Mouse (Mus musculus): ENCODE results near the gene Clba1. TPM values are rescaled to one million over a fixed set of nuclear protein-coding genes. Genes with fewer than 3 reads are reported as not detected.

Gene Clba1
- polyA plus RNA-seq, 1 experiment from 2014 or later, result 20.2 TPM

- Histone ChIP-seq H3K36me3 (replicated peaks; ENCODE audit: control insufficient read depth, insufficient read depth) (no peaks in the 10 kb centered on the region), H3K9ac (no peak overlapping the region), H3K27me3 (ENCODE audit: control insufficient read depth, insufficient read depth, low read length) (no peaks in the 10 kb centered on the region), H3K4me3 (replicated peaks; ENCODE audit: low read length) (no peak overlapping the region), H3K9me3 (ENCODE audit: control insufficient read depth, low read length) (no peaks in the 10 kb centered on the region), H3K27ac (no peak overlapping the region), H3K4me1 (replicated peaks; ENCODE audit: control insufficient read depth, insufficient read depth, low read length) (no peaks in the 10 kb centered on the region), H3K4me2 (replicated peaks) (no peak overlapping the region)
- 93% methylated on average over 16 of the region's 16 CpGs for WGBS
- 0 out of 2 replicates have a peak, but pooled peaks have one; percentile 14 for ATAC-seq (ENCODE audit: low FRiP score)
- no peak for DNase-seq (ENCODE audit: low spot score)
These were observed 41.5 kb upstream of the Clba1 start for GRCm38 (mm10) chr12:112767036-112767890.

DNA sequence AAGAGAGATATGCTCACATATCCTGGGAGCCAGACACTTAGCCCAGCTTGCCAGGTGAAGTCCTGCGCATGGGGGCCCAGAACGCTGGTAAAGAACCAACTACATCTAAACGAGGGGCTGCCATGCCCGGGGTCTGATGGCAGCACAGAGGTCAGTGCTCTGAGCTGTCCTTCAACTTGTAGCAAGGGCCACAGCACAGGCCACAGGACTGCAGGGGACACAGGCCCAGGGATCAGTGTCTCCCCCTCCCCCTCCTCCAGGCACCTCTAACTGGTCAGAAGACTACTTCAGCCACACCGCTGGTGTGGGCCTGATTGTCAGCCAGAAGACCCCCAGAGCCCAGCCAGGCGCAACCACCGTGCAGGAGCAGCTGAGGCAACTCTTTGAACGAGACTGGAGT is 40.6 kb upstream of the Clba1 start:
- Histone ChIP-seq H3K4me3 (replicated peaks; ENCODE audit: low read length) (no peak overlapping the region), H3K27ac (no peak overlapping the region), H3K4me2 (replicated peaks) (no peak overlapping the region), H3K27me3 (ENCODE audit: control insufficient read depth, insufficient read depth, low read length) (no peaks in the 10 kb centered on the region), H3K9me3 (ENCODE audit: control insufficient read depth, low read length) (no peaks in the 10 kb centered on the region), H3K9ac (no peak overlapping the region), H3K36me3 (replicated peaks; ENCODE audit: control insufficient read depth, insufficient read depth) (no peaks in the 10 kb centered on the region), H3K4me1 (replicated peaks; ENCODE audit: control insufficient read depth, insufficient read depth, low read length) (no peaks in the 10 kb centered on the region)
- ATAC-seq (ENCODE audit: low FRiP score) (no peak), DNase-seq (ENCODE audit: low spot score) (no peak)
- 91% methylated on average over 8 of the region's 8 CpGs for WGBS

DNA sequence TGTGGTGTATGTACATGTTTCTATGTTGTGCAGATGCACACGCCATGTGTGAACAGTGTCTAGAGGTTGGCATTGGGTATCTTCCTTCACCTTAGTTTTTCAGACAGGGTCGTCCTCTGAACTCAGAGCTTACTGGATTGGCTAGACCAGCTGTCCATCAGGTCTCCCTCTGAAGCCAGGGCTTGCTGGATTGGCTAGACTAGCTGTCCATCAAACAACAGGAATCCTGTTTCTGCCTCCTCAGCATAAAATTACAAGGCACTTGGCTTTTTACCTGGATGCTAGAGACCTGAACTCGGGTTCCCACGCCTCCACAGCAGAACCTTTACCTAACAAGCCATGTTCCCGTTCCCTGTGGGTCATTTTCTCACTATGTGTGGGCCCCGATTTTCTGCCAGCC is 39.7 kb upstream of the Clba1 start:
- Histone ChIP-seq H3K4me3 (replicated peaks; ENCODE audit: low read length) (no peak overlapping the region), H3K4me1 (replicated peaks; ENCODE audit: control insufficient read depth, insufficient read depth, low read length) (no peaks in the 10 kb centered on the region), H3K27ac (no peak overlapping the region), H3K36me3 (replicated peaks; ENCODE audit: control insufficient read depth, insufficient read depth) (no peaks in the 10 kb centered on the region), H3K4me2 (replicated peaks) (no peak overlapping the region), H3K9me3 (ENCODE audit: control insufficient read depth, low read length) (no peaks in the 10 kb centered on the region), H3K27me3 (ENCODE audit: control insufficient read depth, insufficient read depth, low read length) (no peaks in the 10 kb centered on the region), H3K9ac (no peak overlapping the region)
- DNase-seq (ENCODE audit: low spot score) (no peak), ATAC-seq (ENCODE audit: low FRiP score) (no peak)
- WGBS, result 92% methylated on average over 6 of the region's 6 CpGs

DNA sequence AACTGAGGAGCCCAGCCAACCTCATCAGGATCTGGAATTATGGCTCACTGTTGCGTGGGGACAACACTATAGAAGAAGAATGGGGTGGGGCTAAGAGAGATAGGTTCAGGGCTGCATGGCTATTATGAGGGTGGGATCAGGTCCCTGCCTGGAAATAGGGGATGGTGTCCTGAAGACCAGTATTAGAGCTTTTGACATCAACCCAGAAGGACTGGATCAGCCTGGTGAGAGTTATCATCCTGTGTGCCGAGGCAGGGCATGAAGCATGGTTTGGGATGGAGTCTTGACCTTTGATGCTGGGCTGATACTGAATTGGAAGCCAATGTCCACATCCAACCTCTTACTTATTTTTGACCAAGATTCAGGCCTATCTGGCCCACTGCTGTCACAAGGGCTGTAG is 39.0 kb upstream of the Clba1 start:
- ATAC-seq (ENCODE audit: low FRiP score) (no peak), DNase-seq (ENCODE audit: low spot score) (no peak)
- Histone ChIP-seq H3K36me3 (replicated peaks; ENCODE audit: control insufficient read depth, insufficient read depth) (no peaks in the 10 kb centered on the region), H3K27me3 (ENCODE audit: control insufficient read depth, insufficient read depth, low read length) (no peaks in the 10 kb centered on the region), H3K27ac (no peak overlapping the region), H3K9ac (no peak overlapping the region), H3K4me3 (replicated peaks; ENCODE audit: low read length) (no peak overlapping the region), H3K4me1 (replicated peaks; ENCODE audit: control insufficient read depth, insufficient read depth, low read length) (no peaks in the 10 kb centered on the region), H3K9me3 (ENCODE audit: control insufficient read depth, low read length) (no peaks in the 10 kb centered on the region), H3K4me2 (replicated peaks) (no peak overlapping the region)
- WGBS, result 92% methylated on average over 2 of the region's 2 CpGs

DNA sequence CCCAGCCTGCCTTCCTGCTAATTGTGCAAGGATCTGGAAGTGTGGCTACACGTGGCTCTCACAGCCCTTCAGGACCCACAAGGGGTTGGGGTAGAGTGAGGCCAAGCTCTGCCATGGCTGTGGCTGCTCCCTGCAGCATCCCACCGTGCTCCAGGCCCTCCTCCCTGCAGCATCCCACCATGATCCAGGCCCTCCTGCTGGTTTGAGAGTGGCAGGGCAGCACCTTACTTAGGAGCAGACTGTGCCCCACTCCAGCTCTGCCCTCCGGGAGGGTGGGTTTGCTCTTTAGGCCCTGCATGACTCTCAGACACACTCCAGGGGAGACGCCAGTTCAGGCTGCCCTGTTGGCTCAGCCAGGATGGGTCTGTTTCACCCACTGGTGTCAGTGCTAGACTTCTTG is 38.3 kb upstream of the Clba1 start:
- no peak overlapping the region for H3K4me2 ChIP-seq (replicated peaks)
- H3K4me1 ChIP-seq (replicated peaks; ENCODE audit: control insufficient read depth, insufficient read depth, low read length), result no peaks in the 10 kb centered on the region
- no peak for ATAC-seq (ENCODE audit: low FRiP score)
- no peak for DNase-seq (ENCODE audit: low spot score)
- 83% methylated on average over 4 of the region's 4 CpGs for WGBS
- H3K27me3 ChIP-seq (ENCODE audit: control insufficient read depth, insufficient read depth, low read length), result no peaks in the 10 kb centered on the region
- H3K9me3 ChIP-seq (ENCODE audit: control insufficient read depth, low read length), result peaks cover 3% of the 10 kb centered on the region
- no peak overlapping the region for H3K9ac ChIP-seq
- no peak overlapping the region for H3K4me3 ChIP-seq (replicated peaks; ENCODE audit: low read length)
- no peak overlapping the region for H3K27ac ChIP-seq
- H3K36me3 ChIP-seq (replicated peaks; ENCODE audit: control insufficient read depth, insufficient read depth), result no peaks in the 10 kb centered on the region

DNA sequence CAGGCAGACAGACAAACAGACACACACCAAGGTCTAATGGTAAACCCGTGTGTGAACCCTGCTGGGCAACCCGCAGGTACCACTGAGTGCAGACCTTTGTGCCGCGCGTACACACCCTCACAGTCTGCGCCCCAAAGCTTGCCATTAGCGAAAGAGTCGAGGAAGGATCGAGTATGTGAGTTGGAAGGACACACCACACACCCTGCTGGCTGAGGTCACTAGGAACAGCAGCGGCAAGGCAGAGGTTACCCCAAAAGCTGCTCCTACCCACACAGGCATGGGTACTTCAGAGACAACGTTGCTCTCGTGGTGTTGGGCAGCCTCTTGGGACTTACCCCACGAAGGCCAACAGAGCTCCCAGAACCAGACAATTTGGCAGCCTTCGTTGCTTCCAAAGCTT is 36.4 kb upstream of the Clba1 start:
- H3K4me3 ChIP-seq (replicated peaks; ENCODE audit: low read length), result no peak overlapping the region
- H3K4me2 ChIP-seq (replicated peaks), result no peak overlapping the region
- no peak for ATAC-seq (ENCODE audit: low FRiP score)
- DNase-seq (ENCODE audit: low spot score), result no peak
- no peaks in the 10 kb centered on the region for H3K27me3 ChIP-seq (ENCODE audit: control insufficient read depth, insufficient read depth, low read length)
- WGBS, result 90% methylated on average over 14 of the region's 14 CpGs
- H3K9me3 ChIP-seq (ENCODE audit: control insufficient read depth, low read length), result peaks cover 6% of the 10 kb centered on the region
- H3K36me3 ChIP-seq (replicated peaks; ENCODE audit: control insufficient read depth, insufficient read depth), result no peaks in the 10 kb centered on the region
- H3K9ac ChIP-seq, result no peak overlapping the region
- no peak overlapping the region for H3K27ac ChIP-seq
- no peaks in the 10 kb centered on the region for H3K4me1 ChIP-seq (replicated peaks; ENCODE audit: control insufficient read depth, insufficient read depth, low read length)

DNA sequence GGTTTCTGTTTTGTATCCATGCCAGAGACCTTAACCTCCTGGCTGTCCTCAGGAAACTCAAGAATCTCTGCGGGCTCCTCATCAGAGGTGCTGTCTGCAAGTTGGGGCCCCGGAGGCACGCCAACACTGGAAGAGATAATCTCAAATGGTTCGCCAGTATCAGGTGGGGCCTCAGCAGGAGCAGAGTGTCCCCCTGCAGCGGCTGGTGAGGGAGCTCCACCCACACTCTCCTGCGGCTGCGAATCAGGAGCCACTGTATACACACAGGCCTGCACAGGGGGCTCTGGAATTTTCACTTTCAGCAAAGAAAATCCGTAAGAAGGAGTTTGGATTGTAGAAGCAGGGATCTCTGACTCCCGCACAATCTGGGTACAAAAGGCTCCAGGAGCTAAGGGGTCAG is 35.4 kb upstream of the Clba1 start:
- Histone ChIP-seq H3K27me3 (ENCODE audit: control insufficient read depth, insufficient read depth, low read length) (no peaks in the 10 kb centered on the region), H3K27ac (no peak overlapping the region), H3K4me1 (replicated peaks; ENCODE audit: control insufficient read depth, insufficient read depth, low read length) (no peaks in the 10 kb centered on the region), H3K4me3 (replicated peaks; ENCODE audit: low read length) (no peak overlapping the region), H3K36me3 (replicated peaks; ENCODE audit: control insufficient read depth, insufficient read depth) (no peaks in the 10 kb centered on the region), H3K9ac (no peak overlapping the region), H3K4me2 (replicated peaks) (no peak overlapping the region), H3K9me3 (ENCODE audit: control insufficient read depth, low read length) (peaks cover 6% of the 10 kb centered on the region)
- no peak for DNase-seq (ENCODE audit: low spot score)
- WGBS, result 45% methylated on average over 9 of the region's 9 CpGs
- ATAC-seq (ENCODE audit: low FRiP score), result no peak

DNA sequence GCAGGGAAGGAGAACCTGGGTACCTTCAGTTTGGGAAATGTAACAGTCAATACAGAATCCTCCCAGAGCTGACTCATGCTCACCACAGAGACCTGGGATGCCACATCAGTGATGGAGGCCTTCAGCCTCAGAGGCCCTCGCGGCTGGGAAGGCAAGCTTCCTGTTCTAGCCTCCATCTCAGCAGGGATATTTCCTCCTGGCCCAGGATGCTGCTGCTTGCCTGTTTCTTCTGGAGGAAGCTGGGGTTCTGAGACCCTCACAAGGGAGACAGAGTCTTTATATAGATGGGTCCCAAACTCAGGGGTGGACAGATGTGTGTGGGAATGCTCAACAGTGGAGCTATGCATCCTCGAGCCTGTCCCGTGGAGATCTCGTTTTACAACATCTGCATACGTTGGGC is 34.7 kb upstream of the Clba1 start:
- 84% methylated on average over 6 of the region's 6 CpGs for WGBS
- no peak overlapping the region for H3K4me2 ChIP-seq (replicated peaks)

GRCm38 (mm10) chr12:112774481-112774880 is 34.3 kb upstream of the Clba1 start:
- Histone ChIP-seq H3K27ac (no peak overlapping the region), H3K9ac (no peak overlapping the region), H3K27me3 (ENCODE audit: control insufficient read depth, insufficient read depth, low read length) (no peaks in the 10 kb centered on the region), H3K9me3 (ENCODE audit: control insufficient read depth, low read length) (peaks cover 6% of the 10 kb centered on the region), H3K4me3 (replicated peaks; ENCODE audit: low read length) (no peak overlapping the region), H3K4me1 (replicated peaks; ENCODE audit: control insufficient read depth, insufficient read depth, low read length) (no peaks in the 10 kb centered on the region), H3K4me2 (replicated peaks) (no peak overlapping the region), H3K36me3 (replicated peaks; ENCODE audit: control insufficient read depth, insufficient read depth) (no peaks in the 10 kb centered on the region)
- DNase-seq (ENCODE audit: low spot score) (no peak), ATAC-seq (ENCODE audit: low FRiP score) (no peak)
- 91% methylated on average over 10 of the region's 10 CpGs for WGBS

More for the DNA sequence above, 34.7 kb upstream of the Clba1 start:
- H3K4me3 ChIP-seq (replicated peaks; ENCODE audit: low read length), result no peak overlapping the region
- H3K4me1 ChIP-seq (replicated peaks; ENCODE audit: control insufficient read depth, insufficient read depth, low read length), result no peaks in the 10 kb centered on the region
- no peaks in the 10 kb centered on the region for H3K36me3 ChIP-seq (replicated peaks; ENCODE audit: control insufficient read depth, insufficient read depth)
- no peak overlapping the region for H3K27ac ChIP-seq
- DNase-seq (ENCODE audit: low spot score) (no peak), ATAC-seq (ENCODE audit: low FRiP score) (no peak)
- H3K9me3 ChIP-seq (ENCODE audit: control insufficient read depth, low read length), result peaks cover 6% of the 10 kb centered on the region
- H3K9ac ChIP-seq, result no peak overlapping the region
- no peaks in the 10 kb centered on the region for H3K27me3 ChIP-seq (ENCODE audit: control insufficient read depth, insufficient read depth, low read length)

DNA sequence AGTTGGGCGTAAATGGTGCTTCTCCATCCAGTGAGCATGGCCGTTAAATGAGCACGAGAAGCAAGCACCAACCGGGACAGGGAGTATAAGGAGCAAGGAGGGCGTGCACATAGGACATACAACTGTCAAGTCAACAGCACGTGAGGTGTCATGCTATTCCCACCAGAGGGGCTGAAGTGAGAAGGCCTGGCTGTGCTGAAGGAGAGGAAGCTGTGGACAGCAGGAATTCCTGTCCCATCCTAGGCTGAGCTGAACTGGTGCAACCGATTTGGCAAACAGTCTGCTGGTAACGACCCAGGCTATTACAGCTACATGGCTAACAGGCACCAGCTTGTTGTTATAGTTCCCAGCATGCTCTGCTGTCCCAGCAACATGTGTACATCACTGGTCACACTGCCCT is 17.7 kb upstream of the Clba1 start:
- no peak overlapping the region for H3K9ac ChIP-seq
- DNase-seq (ENCODE audit: low spot score) (no peak), ATAC-seq (ENCODE audit: low FRiP score) (no peak)
- H3K36me3 ChIP-seq (replicated peaks; ENCODE audit: control insufficient read depth, insufficient read depth), result no peaks in the 10 kb centered on the region
- no peak overlapping the region for H3K4me3 ChIP-seq (replicated peaks; ENCODE audit: low read length)
- H3K4me1 ChIP-seq (replicated peaks; ENCODE audit: control insufficient read depth, insufficient read depth, low read length), result no peaks in the 10 kb centered on the region
- no peaks in the 10 kb centered on the region for H3K9me3 ChIP-seq (ENCODE audit: control insufficient read depth, low read length)
- 81% methylated on average over 8 of the region's 8 CpGs for WGBS
- no peak overlapping the region for H3K27ac ChIP-seq
- H3K27me3 ChIP-seq (ENCODE audit: control insufficient read depth, insufficient read depth, low read length), result no peaks in the 10 kb centered on the region
- H3K4me2 ChIP-seq (replicated peaks), result no peak overlapping the region

Data from hindbrain, embryonic 14.5 days (tissue).